Mouse (Mus musculus): ENCODE data around the gene Lingo4. TPM values are rescaled to one million over a fixed set of nuclear protein-coding genes. Genes with fewer than 3 reads are reported as not detected.
A peak's percentile ranks its signal among the peaks of the same experiment; 100 is the strongest.

The Lingo4 gene
- polyA plus RNA-seq, 2 experiments, result 0.01 TPM; not detected in 1

DNA sequence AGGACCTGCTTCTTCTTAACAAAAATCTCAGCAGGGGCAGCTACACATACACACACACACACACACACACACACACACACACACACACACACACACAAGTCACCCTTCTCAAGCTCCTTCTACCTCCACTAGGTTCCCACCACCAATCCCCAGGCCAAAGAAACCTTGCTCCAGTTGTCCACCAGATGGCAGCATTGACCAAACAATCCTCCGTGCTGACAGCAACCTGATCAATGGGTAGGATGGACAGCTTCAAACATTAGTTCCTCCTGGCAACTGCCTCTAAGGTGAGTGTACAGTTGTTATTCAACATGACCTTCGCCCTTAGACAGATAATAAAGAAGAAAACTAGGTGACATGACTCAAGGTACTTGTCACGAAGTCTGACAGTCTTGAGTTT is 31.6 kb upstream of the Lingo4 start:
- WGBS (ENCODE audit: insufficient replicate concordance), result 15% methylated on average over 3 of the region's 3 CpGs
- H3K27me3 ChIP-seq (ENCODE audit: control insufficient read depth, insufficient read depth, low read length), result peaks cover 29% of the 10 kb centered on the region
- no peaks in the 10 kb centered on the region for H3K36me3 ChIP-seq (replicated peaks; ENCODE audit: control insufficient read depth, insufficient read depth, low read depth)
- TF ChIP-seq EP300 (IDR thresholded peaks at IDR 0.05; ENCODE audit: low read depth) (no peak), CTCF (IDR thresholded peaks at IDR 0.05; ENCODE audit: low read depth) (peak; percentile 89)
- H3K27ac ChIP-seq, result no peak overlapping the region
- ATAC-seq (ENCODE audit: insufficient read depth) (no peak), DNase-seq (ENCODE audit: low read depth in 3 of 3, low spot score in 3 of 3) (peak; percentile 38 to 52 (median 40))
- H3K4me3 ChIP-seq (ENCODE audit: insufficient read depth in 1 of 2, low read depth in 2 of 2, low read length in 2 of 2), result no peak overlapping the region
- H3K9me3 ChIP-seq (ENCODE audit: control insufficient read depth, low read length), result no peaks in the 10 kb centered on the region
- no peak overlapping the region for H3K4me2 ChIP-seq (ENCODE audit: low read depth)
- H3K9ac ChIP-seq (replicated peaks), result no peak overlapping the region
- H3K4me1 ChIP-seq (replicated peaks; ENCODE audit: control insufficient read depth in 2 of 2, insufficient read depth in 2 of 2, low read length in 1 of 2), result no peaks in the 10 kb centered on the region; a peak in 1 of 4 replicates

- H3K9ac ChIP-seq (replicated peaks), result no peak overlapping the region
- H3K27ac ChIP-seq, result no peak overlapping the region
These were observed 30.8 kb upstream of the Lingo4 start for GRCm38 (mm10) chr3:94367511-94367910.

DNA sequence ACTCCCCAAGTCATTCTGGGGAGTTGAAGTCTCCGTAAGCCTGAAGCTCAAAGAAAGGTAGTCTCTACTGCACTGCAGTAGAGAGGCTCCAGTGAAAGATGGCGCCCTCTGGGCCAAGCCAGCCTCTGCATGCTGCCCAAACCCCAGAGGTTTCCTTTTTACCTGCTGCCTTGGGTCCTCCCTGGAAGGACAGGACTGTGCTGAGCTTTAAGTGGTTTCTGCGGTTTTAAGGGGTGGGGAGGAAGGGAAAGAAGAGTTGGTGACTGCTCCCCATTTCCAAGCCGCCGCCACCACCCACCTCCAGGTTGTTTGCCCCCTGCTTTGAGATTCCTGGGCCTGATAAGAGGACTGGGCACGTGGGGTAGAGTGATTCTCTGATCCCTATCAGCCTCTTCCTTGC is 29.7 kb upstream of the Lingo4 start:
- peaks cover 12% of the 10 kb centered on the region for H3K27me3 ChIP-seq (ENCODE audit: control insufficient read depth, insufficient read depth, low read length)
- H3K4me3 ChIP-seq (ENCODE audit: insufficient read depth in 1 of 2, low read depth in 2 of 2, low read length in 2 of 2), result no peak overlapping the region
- 39% methylated on average over 6 of the region's 6 CpGs for WGBS (ENCODE audit: insufficient replicate concordance)
- DNase-seq (ENCODE audit: low read depth in 3 of 3, low spot score in 3 of 3) (no peak), ATAC-seq (ENCODE audit: insufficient read depth) (no peak)
- no peak overlapping the region for H3K4me2 ChIP-seq (ENCODE audit: low read depth)
- H3K9ac ChIP-seq (replicated peaks), result no peak overlapping the region
- H3K36me3 ChIP-seq (replicated peaks; ENCODE audit: control insufficient read depth, insufficient read depth, low read depth), result no peaks in the 10 kb centered on the region
- TF ChIP-seq CTCF (IDR thresholded peaks at IDR 0.05; ENCODE audit: low read depth) (no peak), EP300 (IDR thresholded peaks at IDR 0.05; ENCODE audit: low read depth) (no peak)
- H3K27ac ChIP-seq, result no peak overlapping the region
- no peaks in the 10 kb centered on the region; a peak in 1 of 4 replicates for H3K4me1 ChIP-seq (replicated peaks; ENCODE audit: control insufficient read depth in 2 of 2, insufficient read depth in 2 of 2, low read length in 1 of 2)
- H3K9me3 ChIP-seq (ENCODE audit: control insufficient read depth, low read length), result no peaks in the 10 kb centered on the region

More at GRCm38 (mm10) chr3:94367511-94367910, 30.8 kb upstream of the Lingo4 start:
- no peaks in the 10 kb centered on the region for H3K9me3 ChIP-seq (ENCODE audit: control insufficient read depth, low read length)
- WGBS (ENCODE audit: insufficient replicate concordance), result 51% methylated on average over 6 of the region's 6 CpGs
- DNase-seq (ENCODE audit: low read depth in 3 of 3, low spot score in 3 of 3) (no peak), ATAC-seq (ENCODE audit: insufficient read depth) (no peak)
- no peak overlapping the region for H3K4me3 ChIP-seq (ENCODE audit: insufficient read depth in 1 of 2, low read depth in 2 of 2, low read length in 2 of 2)
- no peaks in the 10 kb centered on the region; a peak in 1 of 4 replicates for H3K4me1 ChIP-seq (replicated peaks; ENCODE audit: control insufficient read depth in 2 of 2, insufficient read depth in 2 of 2, low read length in 1 of 2)
- peaks cover 23% of the 10 kb centered on the region for H3K27me3 ChIP-seq (ENCODE audit: control insufficient read depth, insufficient read depth, low read length)
- no peak overlapping the region for H3K4me2 ChIP-seq (ENCODE audit: low read depth)
- H3K36me3 ChIP-seq (replicated peaks; ENCODE audit: control insufficient read depth, insufficient read depth, low read depth), result no peaks in the 10 kb centered on the region
- TF ChIP-seq CTCF (IDR thresholded peaks at IDR 0.05; ENCODE audit: low read depth) (no peak), EP300 (IDR thresholded peaks at IDR 0.05; ENCODE audit: low read depth) (no peak)

GRCm38 (mm10) chr3:94369709-94370108 is 28.6 kb upstream of the Lingo4 start:
- Histone ChIP-seq H3K9ac (replicated peaks) (no peak overlapping the region), H3K4me3 (ENCODE audit: insufficient read depth in 1 of 2, low read depth in 2 of 2, low read length in 2 of 2) (no peak overlapping the region), H3K27ac (no peak overlapping the region), H3K36me3 (replicated peaks; ENCODE audit: control insufficient read depth, insufficient read depth, low read depth) (no peaks in the 10 kb centered on the region), H3K4me2 (ENCODE audit: low read depth) (no peak overlapping the region), H3K4me1 (replicated peaks; ENCODE audit: control insufficient read depth in 2 of 2, insufficient read depth in 2 of 2, low read length in 1 of 2) (no peaks in the 10 kb centered on the region; a peak in 1 of 4 replicates), H3K9me3 (ENCODE audit: control insufficient read depth, low read length) (no peaks in the 10 kb centered on the region), H3K27me3 (ENCODE audit: control insufficient read depth, insufficient read depth, low read length) (peaks cover 1% of the 10 kb centered on the region)
- ATAC-seq (ENCODE audit: insufficient read depth) (no peak), DNase-seq (ENCODE audit: low read depth in 3 of 3, low spot score in 3 of 3) (peak in 1 of 3 experiments; percentile 5)
- TF ChIP-seq EP300 (IDR thresholded peaks at IDR 0.05; ENCODE audit: low read depth) (no peak), CTCF (IDR thresholded peaks at IDR 0.05; ENCODE audit: low read depth) (no peak)
- 22% methylated on average over 2 of the region's 2 CpGs for WGBS (ENCODE audit: insufficient replicate concordance)

GRCm38 (mm10) chr3:94371637-94372036 is 26.7 kb upstream of the Lingo4 start:
- no peak overlapping the region for H3K9ac ChIP-seq (replicated peaks)
- H3K4me3 ChIP-seq (ENCODE audit: insufficient read depth in 1 of 2, low read depth in 2 of 2, low read length in 2 of 2), result no peak overlapping the region
- no peaks in the 10 kb centered on the region for H3K36me3 ChIP-seq (replicated peaks; ENCODE audit: control insufficient read depth, insufficient read depth, low read depth)
- no peak for TF ChIP-seq EP300 (IDR thresholded peaks at IDR 0.05; ENCODE audit: low read depth)
- no peak for TF ChIP-seq CTCF (IDR thresholded peaks at IDR 0.05; ENCODE audit: low read depth)
- DNase-seq (ENCODE audit: low read depth in 3 of 3, low spot score in 3 of 3) (peak; percentile 17 to 39 (median 23)), ATAC-seq (ENCODE audit: insufficient read depth) (peak; percentile 57)
- no peaks in the 10 kb centered on the region; a peak in 1 of 4 replicates for H3K4me1 ChIP-seq (replicated peaks; ENCODE audit: control insufficient read depth in 2 of 2, insufficient read depth in 2 of 2, low read length in 1 of 2)
- H3K27ac ChIP-seq, result no peak overlapping the region
- 14% methylated on average over 11 of the region's 11 CpGs for WGBS (ENCODE audit: insufficient replicate concordance)
- no peaks in the 10 kb centered on the region for H3K9me3 ChIP-seq (ENCODE audit: control insufficient read depth, low read length)
- no peak overlapping the region for H3K4me2 ChIP-seq (ENCODE audit: low read depth)
- no peaks in the 10 kb centered on the region for H3K27me3 ChIP-seq (ENCODE audit: control insufficient read depth, insufficient read depth, low read length)
